Comparison of ENCODE assay signal across 16 mouse cellular contexts in the genomic region with DNA sequence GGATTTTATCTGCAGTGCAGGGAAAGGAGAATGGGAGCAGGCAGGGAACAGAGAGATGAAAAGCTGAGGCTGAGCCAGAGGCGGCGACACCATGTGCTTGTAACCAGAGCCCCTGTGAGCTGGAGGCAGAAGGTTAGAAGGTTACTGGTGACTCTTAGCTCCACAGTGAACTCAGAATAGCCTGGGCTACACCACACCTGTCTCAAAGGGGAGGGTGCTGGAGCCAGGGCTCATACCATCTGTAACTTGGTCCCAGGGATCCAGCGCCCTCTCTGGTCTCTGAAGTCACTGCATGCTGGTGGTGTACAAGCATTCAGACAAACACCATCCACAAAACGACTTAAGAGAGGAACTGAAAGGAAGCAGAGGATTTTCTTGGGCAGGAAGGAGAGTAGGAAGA. TPM values are rescaled to one million over a fixed set of nuclear protein-coding genes. Genes with fewer than 3 reads are reported as not detected.
DNase-seq lines count a peak whose midpoint lies in the region; ATAC-seq and TF ChIP-seq lines count a peak whose summit lies in the region.
"Had no signal": no experiment of that assay in that cellular context is flagged by ENCODE, and none has a peak within 500 bp of the region (broad histone marks: within the 10 kb centered on the region; RNA-seq: fewer than 3 reads in every experiment).

No protein-coding gene starts in this region.

- peak; percentile 42; the same call in 1 of the 2 replicates for TF ChIP-seq CTCF in intestine, postnatal 0 days (IDR thresholded peaks at IDR 0.05; ENCODE audit: low read depth)
- peak; percentile 21; the same call in 1 of the 2 replicates for TF ChIP-seq CTCF in midbrain, postnatal 0 days (IDR thresholded peaks at IDR 0.05)
- TF ChIP-seq CTCF in stomach, postnatal 0 days (IDR thresholded peaks at IDR 0.05; ENCODE audit: low read depth), result peak; percentile 36

- H3K36me3 ChIP-seq in intestine, postnatal 0 days (ENCODE audit: control insufficient read depth, insufficient read depth), result peaks cover 25% of the 10 kb centered on the region
- peaks cover 12% of the 10 kb centered on the region for H3K36me3 ChIP-seq in intestine, embryonic 15.5 days
- H3K36me3 ChIP-seq in midbrain, postnatal 0 days (ENCODE audit: insufficient read depth, low read length), result peaks cover 10% of the 10 kb centered on the region; the same call in 1 of the 2 replicates
- H3K36me3 ChIP-seq in midbrain, embryonic 16.5 days (ENCODE audit: control insufficient read depth, insufficient read depth, low read length), result peaks cover 5% of the 10 kb centered on the region; the same call in 1 of the 2 replicates
- peaks cover 5% of the 10 kb centered on the region; the same call in 1 of the 2 replicates for H3K36me3 ChIP-seq in stomach, postnatal 0 days (ENCODE audit: control insufficient read depth, insufficient read depth, low read length)

- H3K4me1 ChIP-seq in intestine, postnatal 0 days (replicated peaks; ENCODE audit: control insufficient read depth, insufficient read depth, low read length), result no peaks in the 10 kb centered on the region
- no peaks in the 10 kb centered on the region for H3K4me1 ChIP-seq in intestine, embryonic 15.5 days (replicated peaks)
- no peaks in the 10 kb centered on the region for H3K4me1 ChIP-seq in midbrain, postnatal 0 days (ENCODE audit: insufficient read depth, low read length)
- H3K4me1 ChIP-seq in midbrain, embryonic 16.5 days (ENCODE audit: control insufficient read depth, insufficient read depth, low read length), result no peaks in the 10 kb centered on the region
- no peaks in the 10 kb centered on the region for H3K4me1 ChIP-seq in stomach, postnatal 0 days (replicated peaks; ENCODE audit: control insufficient read depth, insufficient read depth)
- H3K4me1 ChIP-seq: forebrain, embryonic 13.5 days; hindbrain, embryonic 10.5 days had no signal

- no peak overlapping the region for H3K9ac ChIP-seq in intestine, postnatal 0 days (ENCODE audit: low read depth, low read length)
- H3K9ac ChIP-seq in intestine, embryonic 15.5 days, result no peak overlapping the region
- H3K9ac ChIP-seq in midbrain, postnatal 0 days (replicated peaks; ENCODE audit: low read length, poor library complexity, severe bottlenecking), result no peak overlapping the region
- no peak overlapping the region for H3K9ac ChIP-seq in midbrain, embryonic 16.5 days (ENCODE audit: low read depth, low read length)
- H3K9ac ChIP-seq in stomach, postnatal 0 days (ENCODE audit: low read length), result no peak overlapping the region
- H3K9ac ChIP-seq: forebrain, embryonic 13.5 days; liver, embryonic 13.5 days had no signal

- no peak for ATAC-seq in intestine, postnatal 0 days
- ATAC-seq in intestine, embryonic 15.5 days, result no peak
- no peak for ATAC-seq in midbrain, postnatal 0 days (ENCODE audit: low FRiP score)
- no peak for ATAC-seq in midbrain, embryonic 16.5 days
- no peak for ATAC-seq in stomach, postnatal 0 days (ENCODE audit: low FRiP score, low TSS enrichment)
- ATAC-seq: forebrain, embryonic 13.5 days; Patski had no signal

- TF ChIP-seq EP300 in stomach, postnatal 0 days (optimal IDR thresholded peaks at IDR 0.05), result no peak

- no peak overlapping the region for H3K4me2 ChIP-seq in intestine, postnatal 0 days (replicated peaks; ENCODE audit: low read depth)
- no peak overlapping the region for H3K4me2 ChIP-seq in intestine, embryonic 15.5 days (replicated peaks)
- H3K4me2 ChIP-seq in midbrain, postnatal 0 days (ENCODE audit: low read depth, low read length, poor library complexity, severe bottlenecking), result no peak overlapping the region
- no peak overlapping the region for H3K4me2 ChIP-seq in midbrain, embryonic 16.5 days (ENCODE audit: low read length)
- H3K4me2 ChIP-seq in stomach, postnatal 0 days (replicated peaks; ENCODE audit: low read depth), result no peak overlapping the region
- H3K4me2 ChIP-seq: forebrain, embryonic 13.5 days; liver, embryonic 13.5 days had no signal

- H3K27ac ChIP-seq in intestine, postnatal 0 days (ENCODE audit: low read depth, low read length), result no peak overlapping the region
- no peak overlapping the region for H3K27ac ChIP-seq in intestine, embryonic 15.5 days
- H3K27ac ChIP-seq in midbrain, postnatal 0 days (ENCODE audit: low read depth, low read length), result no peak overlapping the region
- no peak overlapping the region for H3K27ac ChIP-seq in midbrain, embryonic 16.5 days (ENCODE audit: low read length)
- no peak overlapping the region for H3K27ac ChIP-seq in stomach, postnatal 0 days (replicated peaks)
- H3K27ac ChIP-seq: forebrain, embryonic 13.5 days; heart, embryonic 10.5 days; hindbrain, embryonic 10.5 days; liver, embryonic 13.5 days had no signal

- H3K27me3 ChIP-seq in intestine, postnatal 0 days (replicated peaks; ENCODE audit: control insufficient read depth, insufficient read depth, low read length), result no peaks in the 10 kb centered on the region
- H3K27me3 ChIP-seq in intestine, embryonic 15.5 days (replicated peaks), result no peaks in the 10 kb centered on the region
- no peaks in the 10 kb centered on the region for H3K27me3 ChIP-seq in midbrain, postnatal 0 days (ENCODE audit: insufficient read depth, low read length)
- H3K27me3 ChIP-seq in midbrain, embryonic 16.5 days (ENCODE audit: control insufficient read depth, insufficient read depth, low read depth, low read length), result no peaks in the 10 kb centered on the region
- H3K27me3 ChIP-seq in stomach, postnatal 0 days (ENCODE audit: control insufficient read depth, insufficient read depth, low read length), result no peaks in the 10 kb centered on the region
- H3K27me3 ChIP-seq: forebrain, embryonic 13.5 days; liver, embryonic 13.5 days; Patski had no signal

- no peaks in the 10 kb centered on the region for H3K9me3 ChIP-seq in intestine, postnatal 0 days (ENCODE audit: control insufficient read depth)
- H3K9me3 ChIP-seq in intestine, embryonic 15.5 days, result no peaks in the 10 kb centered on the region
- H3K9me3 ChIP-seq in midbrain, postnatal 0 days (ENCODE audit: low read length), result no peaks in the 10 kb centered on the region
- H3K9me3 ChIP-seq in midbrain, embryonic 16.5 days (replicated peaks; ENCODE audit: control insufficient read depth, low read length, poor library complexity, severe bottlenecking), result no peaks in the 10 kb centered on the region
- no peaks in the 10 kb centered on the region for H3K9me3 ChIP-seq in stomach, postnatal 0 days (ENCODE audit: control insufficient read depth, low read length)
- H3K9me3 ChIP-seq: forebrain, embryonic 13.5 days; heart, embryonic 10.5 days; hindbrain, embryonic 10.5 days; liver, embryonic 13.5 days had no signal

- intact Hi-C loops in left cerebral cortex, postnatal 10 days (cut with DNase I), result no loop called here

- no peak for DNase-seq in midbrain, postnatal 0 days (ENCODE audit: low spot score)
- peak; percentile 12 for DNase-seq in T-cell, adult 2 months (ENCODE audit: low spot score)
- DNase-seq in stomach, postnatal 0 days (ENCODE audit: low spot score), result no peak
- no peak for DNase-seq in left cerebral cortex, postnatal 10 days (ENCODE audit: extremely low spot score in 1 of 2, low spot score in 2 of 2)
- DNase-seq: cerebellum, adult 9-11 months; liver, embryonic 13.5 days had no signal

- H3K4me3 ChIP-seq in intestine, postnatal 0 days (ENCODE audit: low read depth, low read length), result no peak overlapping the region
- no peak overlapping the region for H3K4me3 ChIP-seq in intestine, embryonic 15.5 days (replicated peaks)
- no peak overlapping the region for H3K4me3 ChIP-seq in midbrain, postnatal 0 days (ENCODE audit: low read depth, low read length)
- H3K4me3 ChIP-seq in midbrain, embryonic 16.5 days (ENCODE audit: low read depth, low read length), result no peak overlapping the region
- no peak overlapping the region for H3K4me3 ChIP-seq in stomach, postnatal 0 days (ENCODE audit: low read depth, low read length)
- H3K4me3 ChIP-seq: forebrain, embryonic 13.5 days; heart, embryonic 10.5 days; hindbrain, embryonic 10.5 days; liver, embryonic 13.5 days had no signal

- WGBS in intestine, postnatal 0 days, result 69% methylated on average over 4 of the region's 4 CpGs
- 86% methylated on average over 4 of the region's 4 CpGs for WGBS in intestine, embryonic 15.5 days
- WGBS in midbrain, postnatal 0 days, result 88% methylated on average over 4 of the region's 4 CpGs
- 81% methylated on average over 4 of the region's 4 CpGs for WGBS in midbrain, embryonic 16.5 days
- WGBS in stomach, postnatal 0 days, result 81% methylated on average over 4 of the region's 4 CpGs

RNA-seq across cellular contexts. Expression of a gene that starts 36.9 kb away (rescaled TPM):
- 27.4 and 29.5 TPM in 2 replicates for polyA plus RNA-seq in intestine, postnatal 0 days (2015; fragmentation: Nextera tagmentation; extraction: Ambion mirVana)
- 19.0 and 22.1 TPM in 2 replicates for polyA plus RNA-seq in intestine, embryonic 15.5 days (2015; fragmentation: Nextera tagmentation; extraction: Ambion mirVana)
- total RNA-seq in midbrain, postnatal 0 days (2014; rRNA removed), result 72.8 and 73.8 TPM in 2 replicates
- 8.3 and 8.7 TPM in 2 replicates for polyA plus RNA-seq in midbrain, postnatal 0 days (2015; fragmentation: Nextera tagmentation; extraction: Ambion mirVana)
- 8.5 and 9.4 TPM in 2 replicates for polyA plus RNA-seq in midbrain, embryonic 16.5 days (2015; fragmentation: Nextera tagmentation; extraction: Ambion mirVana)
- polyA plus RNA-seq in stomach, postnatal 0 days (2015; fragmentation: Nextera tagmentation; extraction: Ambion mirVana), result 23.3 and 25.4 TPM in 2 replicates
- total RNA-seq in left cerebral cortex, postnatal 10 days (2021), result 100 to 1,000 TPM; 106 to 107 TPM

RNA-seq across cellular contexts. Expression of a gene that starts 54.4 kb away (rescaled TPM):
- 156 and 160 TPM in 2 replicates for polyA plus RNA-seq in intestine, postnatal 0 days (2015; fragmentation: Nextera tagmentation; extraction: Ambion mirVana)
- polyA plus RNA-seq in intestine, embryonic 15.5 days (2015; fragmentation: Nextera tagmentation; extraction: Ambion mirVana), result 250 and 266 TPM in 2 replicates
- total RNA-seq in midbrain, postnatal 0 days (2014; rRNA removed), result 112 and 140 TPM in 2 replicates
- polyA plus RNA-seq in midbrain, postnatal 0 days (2015; fragmentation: Nextera tagmentation; extraction: Ambion mirVana), result 210 and 216 TPM in 2 replicates
- polyA plus RNA-seq in midbrain, embryonic 16.5 days (2015; fragmentation: Nextera tagmentation; extraction: Ambion mirVana), result 193 and 197 TPM in 2 replicates
- polyA plus RNA-seq in stomach, postnatal 0 days (2015; fragmentation: Nextera tagmentation; extraction: Ambion mirVana), result 163 and 179 TPM in 2 replicates
- 10 to 100 TPM; 72.1 to 76.6 TPM for total RNA-seq in left cerebral cortex, postnatal 10 days (2021)

RNA-seq across cellular contexts. Expression of a gene that starts 54.8 kb away (rescaled TPM):
- 8.9 and 9.9 TPM in 2 replicates for polyA plus RNA-seq in intestine, postnatal 0 days (2015; fragmentation: Nextera tagmentation; extraction: Ambion mirVana)
- polyA plus RNA-seq in intestine, embryonic 15.5 days (2015; fragmentation: Nextera tagmentation; extraction: Ambion mirVana), result 14.1 and 17.1 TPM in 2 replicates
- 3.7 and 4.0 TPM in 2 replicates for total RNA-seq in midbrain, postnatal 0 days (2014; rRNA removed)
- polyA plus RNA-seq in midbrain, postnatal 0 days (2015; fragmentation: Nextera tagmentation; extraction: Ambion mirVana), result 3.9 and 4.7 TPM in 2 replicates
- polyA plus RNA-seq in midbrain, embryonic 16.5 days (2015; fragmentation: Nextera tagmentation; extraction: Ambion mirVana), result 1.5 and 2.6 TPM in 2 replicates
- 28.0 and 29.7 TPM in 2 replicates for polyA plus RNA-seq in stomach, postnatal 0 days (2015; fragmentation: Nextera tagmentation; extraction: Ambion mirVana)
- 1 to 10 TPM; 1.3 to 2.0 TPM for total RNA-seq in left cerebral cortex, postnatal 10 days (2021)
- total RNA-seq: layer of hippocampus, postnatal 25 days; megakaryocyte-erythroid progenitor cell, adult 5-6 weeks had no signal
- polyA plus RNA-seq: embryonic facial prominence, embryonic 11.5 days; liver, embryonic 13.5 days; Patski had no signal
